Mouse (Mus musculus) liver, adult 2 months (tissue): ENCODE measurements around the gene Bicd1.

Experiments
- CTCF ChIP-seq: fragments of 200-500 bp; IDR thresholded peaks from 2 replicates; pipeline ENCODE4 v1.5.1; 2011; ENCODE audit warnings: low read depth, low read length, control low read depth
- POLR2A ChIP-seq: fragments of 200-500 bp; IDR thresholded peaks from 2 replicates; pipeline ENCODE4 v1.6.1; 2011; ENCODE audit warnings: low read length, control low read depth; ENCODE audit not compliant: insufficient read depth; ENCODE audit errors: extremely low read depth

- TF ChIP-seq CTCF (0 out of 2 replicates have a peak, but pooled peaks have one; percentile 13), POLR2A (no peak)
Measured at GRCm38 (mm10) chr6:149439140-149439539, 30.5 kb downstream of the Bicd1 start.
